Mouse (Mus musculus): ENCODE data around the gene Bloc1s1.

Bloc1s1 gene

DNA sequence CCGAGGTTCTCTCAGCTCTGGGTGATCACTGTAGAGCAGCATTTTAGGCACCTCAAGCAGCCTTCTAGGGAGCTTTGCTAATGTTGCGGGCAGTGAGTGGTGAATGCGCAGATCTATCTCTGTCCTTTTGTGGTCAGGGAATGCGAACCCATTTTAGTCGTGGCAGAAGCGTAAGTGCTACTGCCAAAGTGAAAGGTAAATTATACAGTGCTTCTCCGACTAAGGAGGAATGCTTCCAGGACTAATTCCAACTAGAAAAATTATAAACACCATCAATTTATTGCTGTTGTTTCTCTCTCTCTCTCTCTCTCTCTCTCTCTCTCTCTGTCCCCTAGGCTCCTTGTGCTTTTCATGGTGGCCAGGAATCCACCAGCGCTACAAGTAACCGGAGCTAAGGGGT, at the start of gene Bloc1s1:
Gene Bloc1s1, minus strand, starts transcription at position 101 of the 400 bp plus-strand sequence.
- DNase-seq: no peak

GRCm38 (mm10) chr10:128972841-128973240, 49.0 kb upstream of the Bloc1s1 start:
- DNase-seq: no peak

DNA sequence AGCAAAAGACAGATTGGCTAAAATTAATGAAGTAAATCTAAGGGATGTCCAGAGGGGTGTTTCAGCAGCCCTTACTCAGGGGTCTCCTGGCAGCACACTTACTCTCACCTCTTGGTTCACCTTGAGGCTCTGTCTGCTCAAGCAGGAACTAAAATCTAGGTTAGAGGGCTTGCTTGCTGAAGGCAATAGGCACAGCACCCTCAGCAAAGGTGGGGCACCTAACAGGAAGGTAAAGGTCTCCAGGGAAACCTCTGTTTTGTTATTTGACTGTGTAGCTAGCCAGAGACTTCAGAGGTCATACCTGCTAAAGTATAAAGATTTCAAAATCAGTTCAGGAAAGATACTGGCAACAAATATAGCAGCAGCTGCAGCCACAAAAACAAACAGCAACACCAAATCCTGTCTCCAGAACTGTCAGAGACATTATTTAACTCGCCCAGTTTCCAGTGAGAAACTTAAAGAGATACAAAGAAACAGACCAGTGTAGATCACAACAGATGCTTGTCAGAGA, 47.0 kb upstream of the Bloc1s1 start:
- no peak for DNase-seq

DNA sequence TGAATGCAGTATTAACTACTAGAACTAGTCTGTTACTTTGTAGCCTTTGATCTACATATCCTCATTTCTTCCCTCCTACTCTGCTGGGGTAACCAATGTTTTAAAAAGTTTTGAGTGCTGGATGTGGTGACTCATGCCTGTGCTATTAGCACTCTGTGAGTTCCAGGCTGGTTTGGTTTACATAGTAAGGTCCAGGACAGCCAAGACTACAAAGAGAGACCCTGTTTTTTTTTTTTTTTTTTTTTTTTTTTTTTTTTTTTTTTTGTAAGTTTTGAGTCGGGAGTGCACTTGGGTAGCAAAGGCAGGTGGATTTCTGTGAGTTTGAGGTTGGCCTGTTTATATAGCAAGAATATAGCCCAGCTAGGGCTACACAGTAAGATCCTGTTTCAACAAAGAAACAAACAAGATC, 44.5 kb upstream of the Bloc1s1 start:
- DNase-seq: no peak

DNA sequence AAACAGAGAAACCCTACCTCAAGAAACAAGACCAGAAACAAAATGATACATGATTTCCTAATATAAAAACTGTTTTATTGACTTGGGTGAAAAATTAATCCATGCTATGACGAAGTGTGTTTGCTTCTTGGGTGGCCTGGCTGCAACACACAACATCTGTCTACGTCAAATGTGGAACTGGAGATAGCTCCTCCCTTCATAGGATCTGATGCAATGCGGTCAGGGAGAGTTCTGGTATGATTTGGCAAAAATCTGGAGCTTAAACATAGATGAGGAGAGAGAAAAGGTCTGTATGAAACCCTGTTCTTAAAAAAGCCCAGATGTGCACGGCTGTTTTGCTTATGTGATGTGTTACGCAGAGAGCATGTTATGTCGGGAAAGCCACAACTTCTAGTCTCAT, 42.0 kb upstream of the Bloc1s1 start:
- no peak for DNase-seq

- DNase-seq: no peak
These were observed 41.1 kb upstream of the Bloc1s1 start for GRCm38 (mm10) chr10:128964961-128965360.

GRCm38 (mm10) chr10:128960590-128961584, 37.1 kb upstream of the Bloc1s1 start, which contains the start of gene Mettl7b:
Mettl7b (minus strand) TSS chr10:128960988.
- no peak for DNase-seq

DNA sequence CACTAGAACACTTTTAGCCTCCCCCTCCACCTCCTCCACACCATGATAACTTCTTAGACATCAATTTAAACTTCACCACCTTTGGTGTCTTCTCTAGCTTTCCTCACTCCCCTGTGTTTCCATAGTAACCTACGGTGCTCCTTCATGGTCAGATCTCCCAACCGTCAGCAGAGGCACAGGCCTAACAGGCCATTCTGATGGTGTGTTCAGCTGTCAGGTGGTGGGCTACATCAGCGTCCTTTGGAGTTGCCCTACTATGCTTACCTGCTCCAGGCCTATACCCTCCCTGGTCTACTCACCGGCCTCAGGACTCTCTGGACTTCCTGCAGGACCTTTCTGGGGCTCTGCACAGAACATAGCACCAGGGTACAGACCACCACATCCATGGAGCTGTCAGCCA, 36.3 kb upstream of the Bloc1s1 start:
- no peak for DNase-seq

DNA sequence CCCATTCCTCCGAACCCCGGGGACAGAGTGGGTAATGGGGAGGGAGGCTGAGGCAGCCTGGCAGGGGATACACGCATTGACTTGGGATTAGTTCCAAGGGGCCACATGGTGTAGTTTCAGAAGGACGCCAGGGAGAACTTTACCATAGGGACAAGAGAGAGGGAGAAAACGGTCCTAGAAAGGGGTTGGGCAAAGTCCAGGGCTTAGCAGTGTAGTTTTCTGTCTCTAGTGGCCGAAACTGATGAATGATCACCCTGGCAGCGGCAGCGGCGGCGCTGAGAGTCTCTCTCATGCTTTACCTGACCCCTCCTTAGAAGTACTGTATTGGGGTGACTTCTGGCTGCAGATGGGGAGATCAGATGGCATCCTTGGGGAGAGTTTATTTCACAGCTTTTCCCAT, 34.5 kb upstream of the Bloc1s1 start:
- DNase-seq: no peak

DNA sequence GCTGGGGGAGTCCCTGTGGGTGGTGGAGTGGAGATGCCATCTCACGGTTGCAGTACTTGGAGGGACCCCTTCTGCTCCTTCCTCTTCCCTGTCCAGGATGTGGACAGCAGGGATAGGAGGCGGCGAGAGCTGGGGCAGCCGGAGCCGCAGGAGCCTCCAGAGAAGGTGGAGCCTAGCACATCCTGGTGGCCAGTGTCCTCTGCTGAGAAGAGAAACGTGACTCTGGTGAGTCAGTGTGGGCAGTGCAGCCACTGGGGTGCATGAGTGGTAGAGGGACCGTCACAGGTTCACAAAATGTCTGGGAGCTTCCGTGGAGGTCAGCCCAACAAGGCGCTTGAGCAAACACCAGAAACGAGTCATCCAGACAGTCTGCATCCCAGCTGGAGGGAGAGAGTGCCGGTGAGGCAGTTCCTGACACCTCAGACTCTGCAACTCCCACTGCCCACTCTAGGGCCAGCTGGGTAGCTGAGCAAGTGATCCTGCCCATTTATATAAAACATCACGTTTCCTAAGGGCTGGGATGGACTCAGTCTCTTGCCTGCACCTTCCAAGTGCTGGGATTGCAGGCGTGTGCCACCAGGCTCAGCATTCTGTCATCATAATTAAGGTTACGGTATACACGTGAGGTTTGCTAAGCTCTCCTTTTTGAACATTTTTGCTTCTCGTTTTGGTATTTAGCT, 26.5 kb upstream of the Bloc1s1 start:
- DNase-seq: no peak

- DNase-seq: no peak
These were observed 23.7 kb upstream of the Bloc1s1 start for GRCm38 (mm10) chr10:128947496-128947895.

DNA sequence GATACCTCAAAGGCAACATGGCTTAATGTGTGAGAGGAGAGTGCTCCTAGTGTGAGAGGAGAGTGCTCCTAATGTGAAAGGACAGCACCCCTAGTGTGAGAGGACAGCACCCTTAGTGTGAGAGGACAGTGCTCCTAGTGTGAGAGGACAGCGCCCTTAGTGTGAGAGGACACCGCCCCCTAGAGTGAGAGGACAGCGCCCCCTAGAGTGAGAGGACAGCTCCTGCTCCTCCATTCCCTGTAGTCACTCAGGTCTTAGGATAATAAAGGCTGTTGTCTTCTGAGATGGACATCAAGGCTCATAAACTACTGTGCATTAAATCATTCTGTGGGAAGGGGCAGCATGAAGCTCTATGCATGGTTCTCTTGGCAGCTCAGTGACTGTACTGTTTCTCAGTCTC, 21.8 kb upstream of the Bloc1s1 start:
- DNase-seq: no peak

DNA sequence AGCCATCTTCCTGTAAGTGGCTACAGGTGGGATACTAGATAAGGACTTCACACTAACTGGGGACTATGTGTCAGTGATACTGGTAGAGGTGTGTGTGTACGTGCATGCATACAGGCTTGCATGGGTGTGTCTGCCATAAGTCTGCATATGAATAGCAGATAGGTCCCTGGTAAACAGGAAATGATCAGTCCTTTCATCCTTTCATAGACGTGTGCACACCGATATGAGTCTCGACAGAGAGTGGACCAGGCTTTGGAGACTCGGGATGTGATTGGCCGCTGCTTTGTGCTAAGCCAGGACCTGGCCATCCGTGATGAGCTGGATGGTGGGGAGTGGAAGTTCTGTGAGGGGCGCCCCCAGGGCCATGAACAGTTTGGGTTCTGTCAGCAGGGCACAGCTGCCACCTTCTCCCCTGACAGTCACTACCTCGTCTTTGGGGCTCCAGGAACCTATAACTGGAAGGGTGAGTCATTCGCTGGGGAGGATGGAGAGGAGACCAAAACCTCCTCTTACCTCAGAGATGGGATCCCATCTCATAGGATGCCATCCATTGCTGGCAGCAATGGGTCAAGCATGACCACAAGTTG, 16.7 kb upstream of the Bloc1s1 start:
- DNase-seq: no peak

DNA sequence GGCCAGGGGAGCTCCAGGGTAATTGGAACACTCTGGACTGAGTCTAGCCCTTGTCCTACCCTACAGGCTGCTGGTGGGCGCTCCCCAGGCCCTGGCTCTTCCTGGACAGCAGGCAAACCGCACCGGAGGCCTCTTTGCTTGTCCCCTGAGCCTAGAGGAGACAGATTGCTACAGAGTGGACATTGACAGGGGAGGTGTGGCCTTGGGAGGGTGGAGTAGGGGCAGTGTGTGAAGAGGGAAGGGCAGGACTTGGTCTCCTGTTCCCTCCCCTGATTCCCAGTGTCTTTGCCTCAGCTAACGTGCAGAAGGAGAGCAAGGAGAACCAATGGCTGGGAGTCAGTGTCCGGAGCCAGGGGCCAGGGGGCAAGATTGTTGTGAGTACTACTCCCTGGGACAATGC, 15.1 kb upstream of the Bloc1s1 start:
- DNase-seq: no peak

DNA sequence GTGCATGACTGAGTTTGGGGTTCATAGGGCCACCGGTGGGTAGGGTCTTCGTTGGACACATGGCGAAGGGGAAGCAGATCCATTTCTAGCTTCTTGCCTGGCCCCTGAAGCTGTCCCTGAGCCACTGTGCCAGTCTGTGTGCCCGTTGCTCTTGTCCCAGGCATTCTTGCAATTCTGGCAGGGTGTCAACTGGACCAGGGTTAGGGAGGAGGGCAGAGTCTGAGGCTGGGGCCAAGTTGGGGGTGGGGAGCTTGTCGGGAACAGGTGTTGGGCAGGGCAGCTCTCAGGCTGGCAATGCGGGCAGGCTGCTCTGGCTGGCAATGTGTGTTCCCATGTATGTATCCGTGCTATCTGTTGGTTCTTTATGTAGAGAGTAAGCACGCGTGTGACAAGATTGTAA, 14.6 kb upstream of the Bloc1s1 start:
- DNase-seq: no peak

DNA sequence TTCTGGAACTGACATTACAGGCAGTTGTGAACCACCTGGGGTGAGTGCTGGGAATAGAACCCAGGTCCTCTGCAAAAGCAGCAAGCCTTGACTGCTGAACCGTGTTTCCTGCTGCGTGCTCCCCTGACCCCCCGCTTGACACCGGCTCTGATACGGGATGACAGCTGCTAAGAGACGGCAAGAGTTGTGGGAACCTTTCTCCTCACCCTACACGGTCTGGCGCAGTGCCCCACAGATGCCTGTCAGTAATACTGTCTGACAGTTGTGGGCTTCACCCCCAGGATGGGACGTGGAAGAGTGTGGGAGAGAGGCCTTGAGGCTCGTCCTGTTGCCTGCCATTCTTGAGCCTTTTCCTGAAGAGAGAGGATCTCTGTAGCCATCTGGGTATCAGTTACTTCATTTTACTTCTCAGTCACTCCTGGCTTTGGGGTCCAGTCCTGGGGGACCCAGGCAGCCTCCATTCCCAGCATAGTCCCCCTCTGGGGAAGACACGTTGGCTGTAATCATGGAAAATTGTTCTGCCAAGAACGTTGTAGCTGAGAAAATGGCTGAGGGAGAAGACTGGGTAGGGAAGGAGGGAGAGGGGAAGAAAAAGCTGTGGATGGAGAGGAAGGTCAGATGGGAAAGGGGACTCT, 14.0 kb upstream of the Bloc1s1 start:
- no peak for DNase-seq

DNA sequence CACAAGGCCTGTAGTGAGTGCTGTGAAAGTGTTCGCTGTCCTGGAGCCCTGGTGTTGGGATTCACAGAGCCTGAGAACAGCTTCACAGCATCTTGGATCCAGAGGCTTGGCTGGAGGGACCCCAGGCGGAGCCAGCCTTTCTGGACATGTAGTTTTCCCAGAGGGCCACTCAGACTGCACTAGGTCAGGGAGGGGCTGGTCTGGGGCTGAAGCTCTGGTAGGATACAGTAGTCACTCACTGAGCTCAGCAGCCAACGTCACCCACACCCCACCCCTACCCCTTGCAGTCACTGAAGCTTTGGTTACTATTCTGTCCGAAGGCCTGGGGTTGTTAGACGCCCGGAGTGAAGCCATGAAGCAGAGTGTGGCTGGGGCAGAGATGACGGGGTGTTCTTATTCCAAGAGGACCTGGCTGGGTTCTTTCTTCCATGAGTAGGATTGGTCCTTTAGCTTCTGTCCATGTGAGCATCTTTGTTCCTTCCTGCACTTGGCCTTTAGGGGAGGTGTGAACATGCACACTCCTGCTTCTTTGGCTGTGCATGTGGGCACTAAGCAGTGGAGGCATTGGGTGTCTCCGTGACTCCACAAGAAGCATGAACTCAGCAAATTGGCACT, 12.1 kb upstream of the Bloc1s1 start:
- no peak for DNase-seq

GRCm38 (mm10) chr10:128934997-128935787, 11.4 kb upstream of the Bloc1s1 start:
- no peak for DNase-seq

DNA sequence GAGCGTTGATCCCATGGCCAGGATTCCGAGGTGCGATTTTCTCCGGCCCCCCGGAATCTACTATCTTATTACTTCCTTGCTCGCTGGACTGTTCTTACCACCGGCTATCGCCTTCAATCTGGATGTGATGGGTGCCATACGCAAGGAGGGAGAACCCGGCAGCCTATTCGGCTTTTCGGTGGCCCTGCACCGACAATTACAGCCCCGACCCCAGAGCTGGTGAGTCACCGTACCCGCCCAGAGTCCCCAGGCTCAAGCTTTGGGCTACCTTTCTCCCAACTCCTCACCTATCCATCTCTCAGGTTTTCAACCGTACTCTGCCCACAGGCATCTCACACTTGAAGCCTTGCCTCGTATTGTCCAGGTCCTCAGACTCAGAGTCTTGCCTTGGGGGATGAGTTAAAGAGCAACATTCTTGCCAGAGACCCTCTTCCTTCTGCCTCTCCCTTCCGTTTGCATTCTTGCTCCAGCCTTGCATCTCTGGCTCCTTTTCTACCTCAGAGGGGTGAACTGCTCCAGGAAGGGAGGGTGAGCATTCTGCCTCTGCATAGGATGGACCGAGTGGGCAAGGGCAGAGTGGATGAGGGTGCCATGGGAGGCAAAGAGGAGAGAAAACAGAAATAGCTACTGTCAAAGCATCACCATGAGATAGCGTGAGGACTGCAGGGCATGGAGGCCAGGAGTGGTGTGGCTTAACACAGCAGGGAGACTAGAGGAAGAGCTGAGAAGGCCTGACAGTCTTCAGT, 10.3 kb upstream of the Bloc1s1 start:
- no peak for DNase-seq

GRCm38 (mm10) chr10:128933574-128933973, 9.7 kb upstream of the Bloc1s1 start, which contains the start of gene Itga7:
Itga7 (plus strand) TSS chr10:128933818.
- DNase-seq: peak; percentile 41

GRCm38 (mm10) chr10:128931441-128931840, 7.6 kb upstream of the Bloc1s1 start:
- no peak for DNase-seq
